Mouse (Mus musculus) E14TG2a.4 (cell line): ENCODE measurements around the gene Ms4a6c.

Experiments
- CTCF ChIP-seq: conservative IDR thresholded peaks from 2 replicates; pipeline ENCODE4 v1.5.1; 2014; ENCODE audit warnings: low read length
- NANOG ChIP-seq: IDR thresholded peaks from 2 replicates; pipeline ENCODE4 v1.6.1; 2014; ENCODE audit warnings: borderline replicate concordance, low read length, mixed read lengths
- POU5F1 ChIP-seq: IDR thresholded peaks from 2 replicates; pipeline ENCODE4 v1.6.1; 2014; ENCODE audit warnings: low read length, borderline replicate concordance

DNA sequence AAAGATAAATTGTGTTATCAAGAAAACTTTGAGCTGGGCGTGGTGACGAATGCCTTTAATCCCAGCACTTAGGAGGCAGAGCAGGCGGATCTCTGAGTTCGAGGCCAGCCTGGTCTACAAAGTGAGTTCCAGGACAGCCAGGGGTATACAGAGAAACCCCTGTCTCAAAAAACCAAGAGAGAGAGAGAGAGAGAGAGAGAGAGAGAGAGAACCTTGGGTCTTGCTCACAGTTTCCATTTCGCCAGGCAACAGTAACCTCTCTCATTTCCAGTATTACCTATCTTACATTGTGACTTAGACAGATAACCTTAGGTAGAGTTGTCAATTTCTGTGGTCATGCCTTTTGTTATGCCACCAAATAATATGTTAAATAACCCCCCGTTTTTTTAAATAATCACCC, 27.2 kb downstream of the Ms4a6c start:
- TF ChIP-seq CTCF (no peak), POU5F1 (no peak), NANOG (no peak)
